Mouse (Mus musculus) lung, postnatal 4 days (tissue): ENCODE data around the gene Vmn1r165.
"Not testable (repeated sequence)": the region's sequence is repeated elsewhere in the genome, so short reads cannot be mapped to it uniquely, and the experiment has no call there.

Experiments
- DNase-seq, 2 experiments: peaks; one replicate each; pipeline ENCODE4 v3.0.0; 2021

The Vmn1r165 gene

GRCm38 (mm10) chr7:23217032-23217431 is at the start of gene Vmn1r165:
Gene Vmn1r165 (plus strand): TSS chr7:23217332.
- DNase-seq: not testable (repeated sequence)

- DNase-seq: not testable (repeated sequence)
Observed at GRCm38 (mm10) chr7:23251582-23251981, 34.5 kb downstream of the Vmn1r165 start, which contains the start of gene Vmn1r166. Gene Vmn1r166 (minus strand): TSS chr7:23251682.
